Mouse (Mus musculus) c-Kit-positive CD71-positive TER-119-negative erythroid progenitor cells, embryonic 14.5 days (primary cell): Measurements from ENCODE around the gene Synj2bp.
"Not testable (repeated sequence)": the region's sequence is repeated elsewhere in the genome, so short reads cannot be mapped to it uniquely, and the experiment has no call there.

Experiments
- DNase-seq: peaks from one replicate; pipeline ENCODE4 v3.0.0-alpha.2; 2013; ENCODE audit warnings: low read depth

Gene Synj2bp

DNA sequence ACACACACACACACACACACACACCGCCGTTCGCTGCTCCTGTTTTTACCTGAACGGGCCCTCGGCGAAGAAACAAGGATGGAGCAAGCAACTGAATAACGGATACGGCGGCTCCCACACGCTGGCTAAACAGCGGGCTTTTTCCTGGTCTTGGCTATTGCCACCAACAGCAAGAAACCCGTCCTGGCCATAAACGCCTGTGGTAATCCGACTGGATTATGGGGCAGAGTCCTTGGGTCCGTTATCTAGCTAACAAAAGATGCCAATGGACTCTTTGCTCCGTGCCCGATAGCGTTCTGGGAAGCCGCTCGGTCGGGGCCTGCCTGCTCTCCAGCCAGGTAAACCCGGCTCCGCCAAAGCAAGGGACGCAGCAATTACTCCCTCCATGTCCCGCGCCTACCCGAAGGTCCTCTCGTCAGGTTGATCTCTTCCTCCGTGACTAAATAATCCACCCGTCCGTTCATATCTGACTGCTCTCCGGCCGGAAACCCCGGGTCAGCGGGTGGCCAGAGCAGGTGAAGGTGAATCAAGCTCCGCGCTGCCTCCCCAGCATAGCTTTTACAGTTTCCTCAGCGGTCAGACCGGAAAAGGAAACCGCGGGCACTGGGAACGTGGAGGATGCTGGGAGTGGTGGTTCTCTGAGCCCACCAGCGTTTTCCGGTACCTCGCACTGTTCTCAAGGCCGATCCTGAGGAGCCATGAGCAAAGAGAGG lies at the start of gene Synj2bp, which contains the start of gene Gm20498:
Gene Synj2bp, minus strand, starts transcription at position 596 of the 713 bp plus-strand sequence.
Gene Gm20498, minus strand, starts transcription at position 590 of the 713 bp plus-strand sequence.
- peak; percentile 76 for DNase-seq

DNA sequence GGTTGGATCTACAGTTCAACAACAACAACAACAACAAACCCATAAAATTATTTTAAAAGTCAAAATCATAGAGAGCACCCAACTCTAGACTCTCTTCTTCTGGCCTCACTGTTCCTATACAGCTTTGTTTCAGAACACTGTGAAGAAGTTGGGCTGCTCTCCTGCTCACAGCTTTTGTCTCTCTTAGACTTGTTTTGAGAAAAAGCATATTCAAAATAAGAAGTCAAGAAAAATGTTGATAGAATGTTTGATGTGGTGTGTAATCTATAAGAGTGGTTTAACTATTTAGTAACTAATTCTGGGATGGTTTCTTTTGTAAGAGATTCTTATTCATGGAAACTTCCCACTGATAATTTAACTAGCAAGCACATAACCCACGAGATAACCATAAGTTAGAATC lies 35.7 kb upstream of the Synj2bp start, which contains the start of gene Adam21:
Gene Adam21, minus strand, starts transcription at position 101 of the 400 bp plus-strand sequence.
- no peak for DNase-seq

DNA sequence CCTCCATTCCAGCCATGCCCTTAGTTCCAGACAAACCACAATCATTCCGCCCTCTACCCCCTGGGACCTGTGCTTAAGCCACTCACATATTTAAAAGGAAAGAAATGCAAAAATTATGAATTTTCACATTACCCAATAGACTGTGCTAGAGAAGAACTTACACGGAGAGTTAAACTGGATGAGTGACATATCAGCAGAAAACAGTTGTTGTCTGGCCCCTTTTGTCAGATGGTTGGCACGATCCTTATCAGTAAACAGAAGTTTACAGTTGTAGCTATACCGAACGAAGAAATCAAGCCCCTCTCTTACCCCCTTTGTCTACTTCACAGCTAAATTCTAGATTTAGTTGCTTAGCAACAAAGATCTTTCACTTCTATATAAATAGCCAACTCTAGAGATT lies 35.2 kb upstream of the Synj2bp start:
- DNase-seq: peak; percentile 11

DNA sequence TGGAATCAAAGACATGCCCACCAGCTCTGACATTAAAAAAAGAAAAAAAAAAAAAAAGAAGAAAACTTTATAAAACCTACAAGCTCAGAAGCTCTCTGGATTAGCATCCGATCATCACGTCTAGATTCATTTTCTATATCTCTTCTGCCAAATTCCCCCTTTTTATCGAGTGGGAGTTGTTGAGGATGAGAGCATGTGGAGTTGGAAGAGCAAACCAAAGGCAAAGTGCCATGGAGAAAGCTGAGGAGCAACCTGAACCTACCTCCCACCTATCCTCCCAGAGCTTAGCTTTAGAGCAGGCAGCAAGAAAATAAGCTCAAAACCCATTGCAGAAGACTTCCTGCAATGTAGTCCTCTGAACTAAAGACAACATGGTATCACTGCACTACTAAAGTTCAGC lies 31.5 kb upstream of the Synj2bp start:
- DNase-seq: no peak

DNA sequence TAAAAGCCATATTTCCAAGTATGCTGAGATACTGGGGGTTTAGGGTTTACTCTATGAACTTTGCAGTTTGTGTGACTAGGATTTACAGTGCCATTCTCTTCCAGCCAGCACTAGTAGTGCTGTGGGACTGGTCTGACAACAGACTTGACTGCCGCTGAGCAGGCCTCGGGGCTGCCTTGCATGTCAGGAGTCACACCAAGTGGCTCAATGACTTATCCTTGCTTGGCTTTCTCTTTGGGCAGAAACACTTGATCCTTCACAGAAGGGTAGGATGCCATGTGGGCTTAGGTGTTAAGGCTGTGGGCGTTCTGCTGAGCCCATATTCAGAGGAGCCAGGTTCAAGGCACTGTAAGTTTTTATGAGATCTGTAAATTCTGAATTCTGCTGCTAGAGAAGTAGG lies 16.6 kb upstream of the Synj2bp start:
- no peak for DNase-seq

DNA sequence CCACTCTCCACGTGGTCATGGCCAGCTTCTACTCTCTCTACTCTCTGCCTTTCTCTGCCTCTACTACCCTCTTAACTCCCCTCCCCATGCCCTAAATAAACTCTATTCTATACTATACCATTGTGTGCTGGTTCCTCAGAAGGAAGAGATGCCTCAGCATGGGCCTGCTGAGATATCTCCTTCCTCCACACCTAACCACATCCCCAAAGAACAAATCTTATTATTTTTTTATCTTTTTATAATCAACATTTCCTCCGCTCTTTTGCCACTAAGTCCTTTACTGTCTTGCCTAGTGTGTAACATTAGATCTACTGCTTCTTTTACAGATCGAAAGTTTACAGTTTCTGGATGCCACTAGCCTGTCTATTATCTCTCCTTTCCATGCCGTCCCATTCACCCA lies 14.5 kb upstream of the Synj2bp start:
- DNase-seq: no peak

DNA sequence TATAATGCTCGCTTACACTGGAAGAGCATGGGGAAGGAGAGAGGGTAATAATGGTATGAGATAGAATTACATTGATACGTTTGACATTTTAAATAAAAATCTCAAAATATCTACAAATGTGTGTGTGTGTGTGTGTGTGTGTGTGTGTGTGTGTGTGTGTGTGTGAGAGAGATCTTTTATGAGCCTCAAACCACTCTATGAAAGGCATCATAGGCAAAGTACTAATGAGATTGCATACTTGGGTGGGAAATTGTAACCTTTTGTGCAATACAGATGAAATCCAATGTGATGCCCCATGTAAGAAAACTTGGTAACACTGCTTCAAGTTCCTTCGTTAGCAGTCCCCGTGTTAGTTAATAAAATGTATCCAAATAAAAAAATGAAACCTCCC lies 313 bp upstream of the Synj2bp start:
- DNase-seq: no peak

DNA sequence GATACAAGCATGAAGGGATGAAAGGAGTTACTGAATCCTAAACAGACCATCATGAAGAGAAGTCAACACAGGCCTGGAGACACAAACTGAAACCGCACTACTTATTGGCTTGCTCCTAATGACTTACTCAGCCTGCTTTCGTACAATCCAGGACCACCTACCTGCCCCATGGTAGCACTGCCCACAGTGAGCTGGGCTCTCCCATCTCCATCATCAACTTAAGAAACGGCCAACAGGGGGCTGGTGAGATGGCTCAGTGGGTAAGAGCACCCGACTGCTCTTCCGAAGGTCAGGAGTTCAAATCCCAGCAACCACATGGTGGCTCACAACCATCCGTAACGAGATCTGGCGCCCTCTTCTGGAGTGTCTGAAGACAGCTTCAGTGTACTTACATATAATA lies 2.1 kb downstream of the Synj2bp start:
- DNase-seq: not testable (repeated sequence)

DNA sequence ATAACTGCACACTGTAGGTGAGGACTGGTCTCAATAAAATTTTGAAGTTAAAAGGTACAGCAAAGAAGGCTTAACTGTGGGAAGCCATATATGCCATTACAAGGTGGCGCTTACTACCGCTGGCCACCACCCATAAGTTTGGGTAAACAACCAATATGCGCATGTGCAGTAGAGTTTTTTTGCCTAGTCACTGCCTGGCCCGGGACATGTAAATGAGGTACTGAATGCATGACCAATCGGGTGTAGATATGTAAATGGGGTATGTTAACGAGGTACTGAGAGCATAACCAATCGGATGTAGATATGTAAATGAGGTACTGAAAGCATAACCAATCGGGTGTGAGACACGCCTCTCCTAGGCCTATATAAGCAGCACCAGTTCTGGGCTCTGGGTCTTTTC lies 35.8 kb downstream of the Synj2bp start:
- not testable (repeated sequence) for DNase-seq

DNA sequence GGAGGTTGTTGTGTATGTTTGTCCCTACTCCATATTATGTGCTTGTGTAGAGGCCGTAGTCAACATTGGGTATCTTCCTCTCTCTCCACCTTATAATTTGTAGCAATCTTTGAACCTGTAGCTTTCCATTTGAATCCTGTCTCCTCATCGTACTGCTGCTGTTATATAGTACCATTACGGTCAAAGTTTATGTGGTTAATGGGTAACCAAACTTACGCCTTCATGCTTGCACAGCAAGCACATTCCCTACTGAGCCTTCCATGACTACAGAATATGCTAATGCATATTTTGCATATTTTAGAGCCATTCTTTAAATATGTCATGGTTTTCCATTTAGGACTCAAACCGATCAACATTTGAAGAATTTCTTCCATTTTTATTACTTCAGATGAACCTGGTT lies 42.2 kb downstream of the Synj2bp start:
- no peak for DNase-seq

DNA sequence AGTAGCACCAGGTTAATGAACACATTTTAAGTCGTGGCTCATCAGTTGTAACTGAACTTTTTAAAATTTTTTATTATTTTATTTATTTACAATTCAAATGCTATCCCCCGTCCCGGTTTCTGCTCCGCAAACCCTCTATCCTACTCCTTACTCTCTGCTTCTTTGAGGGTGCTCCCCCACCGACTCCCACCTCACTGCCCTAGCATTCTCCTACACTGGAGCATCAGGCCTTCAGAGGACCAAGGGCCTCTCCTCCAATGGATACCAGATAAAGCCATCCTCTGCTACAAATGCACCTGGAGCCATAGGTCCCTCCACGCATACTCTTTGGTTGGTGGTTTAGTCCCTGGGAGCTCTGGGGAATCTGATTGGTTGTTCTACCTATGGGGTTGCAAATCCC lies 47.4 kb downstream of the Synj2bp start:
- no peak for DNase-seq

DNA sequence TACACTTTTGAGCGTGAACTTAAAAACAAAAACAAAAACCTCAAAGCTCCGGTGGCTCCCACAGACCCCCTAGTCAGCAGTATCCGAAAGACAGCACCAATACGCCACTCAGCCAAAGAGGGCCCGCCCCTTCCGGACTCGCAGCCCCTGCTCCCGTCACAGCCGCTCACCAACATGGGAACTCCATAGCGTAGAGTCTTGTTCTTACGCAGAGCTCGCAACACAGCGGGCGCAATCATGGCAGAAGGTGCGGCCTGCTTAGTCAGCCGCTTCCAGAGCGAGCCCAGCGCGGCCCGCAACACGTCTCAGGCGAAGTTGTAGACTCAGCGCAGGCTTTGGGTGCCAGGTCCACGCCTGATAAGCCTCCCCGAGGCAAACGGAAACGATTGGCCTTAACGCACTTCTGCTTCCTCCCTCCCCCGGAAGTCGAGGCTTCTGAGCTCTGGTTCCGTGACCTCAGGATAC lies 48.0 kb downstream of the Synj2bp start, which contains the start of gene Cox16:
Gene Cox16, minus strand, starts transcription at position 401 of the 465 bp plus-strand sequence.
- DNase-seq: peak; percentile 74

DNA sequence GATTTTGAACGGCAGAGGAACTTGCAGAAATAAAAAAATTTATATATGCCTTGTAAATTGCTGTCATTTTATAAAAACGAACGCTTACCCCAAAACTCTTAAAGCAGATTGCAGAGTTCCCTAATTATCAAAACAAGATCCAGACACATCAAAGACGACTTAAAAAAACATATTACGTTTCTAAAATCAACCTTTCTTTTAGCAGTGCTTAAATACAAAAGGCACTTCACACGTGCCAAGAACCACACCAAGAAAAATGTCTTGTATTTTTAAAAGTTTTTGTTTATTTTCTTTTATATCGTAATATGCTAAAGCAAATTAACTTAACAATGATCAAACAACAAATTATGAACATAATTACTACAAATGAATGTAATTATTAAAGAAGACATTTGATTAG lies 48.5 kb downstream of the Synj2bp start:
- DNase-seq: no peak

DNA sequence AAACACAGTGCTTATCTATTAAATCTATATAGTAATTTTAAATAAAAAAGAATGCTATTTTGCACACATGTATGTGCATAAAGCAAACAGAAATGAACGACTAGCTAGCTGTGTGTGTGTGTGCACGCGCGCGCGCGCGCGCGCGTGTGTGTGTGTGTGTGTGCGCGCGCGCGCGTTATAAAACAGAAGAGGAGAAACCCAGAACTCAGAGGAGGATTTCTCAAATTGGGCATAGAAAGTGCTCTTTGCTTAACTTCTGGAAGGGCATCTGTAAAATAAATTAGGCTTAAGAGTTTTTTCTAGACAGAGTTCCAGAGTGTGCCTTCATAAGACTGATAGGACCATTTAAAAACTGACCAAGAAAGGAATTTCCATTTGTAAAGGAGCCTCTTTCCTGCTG lies 49.1 kb downstream of the Synj2bp start:
- peak; percentile 54 for DNase-seq

DNA sequence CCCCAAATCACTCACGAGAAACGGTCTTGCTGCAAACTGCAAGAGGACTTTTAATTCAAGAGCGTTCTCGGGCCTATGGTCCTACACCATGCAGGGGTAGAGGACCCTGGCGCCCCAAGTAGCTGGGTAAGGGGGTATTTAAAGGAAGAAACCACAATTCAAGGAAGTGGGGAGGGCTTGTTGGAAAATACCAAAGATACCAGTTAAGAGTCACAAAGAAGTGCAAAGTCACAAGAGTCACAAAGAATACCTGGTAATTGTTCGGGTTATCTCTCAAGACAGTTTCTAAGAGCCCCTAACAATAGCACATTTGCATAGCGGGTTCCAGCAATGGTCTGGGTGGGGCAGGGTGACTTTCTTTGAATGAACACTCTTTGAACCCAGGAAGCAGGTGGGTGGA lies 73.7 kb downstream of the Synj2bp start:
- DNase-seq: not testable (repeated sequence)
